Mouse (Mus musculus) kidney, adult 2 months (tissue): ENCODE measurements around the gene Ptpn21.

Experiments
- CTCF ChIP-seq: fragments of 200-500 bp; conservative IDR thresholded peaks from 2 replicates; pipeline ENCODE4 v1.5.1; 2011; ENCODE audit warnings: low read depth, mild to moderate bottlenecking, control low read depth, low read length, moderate library complexity, mixed read lengths; ENCODE audit not compliant: insufficient read depth, insufficient read length
- POLR2A ChIP-seq: fragments of 200-500 bp; IDR thresholded peaks from one replicate; pipeline ENCODE4 v1.6.1; 2011; ENCODE audit warnings: low read depth, low read length, control low read depth

DNA sequence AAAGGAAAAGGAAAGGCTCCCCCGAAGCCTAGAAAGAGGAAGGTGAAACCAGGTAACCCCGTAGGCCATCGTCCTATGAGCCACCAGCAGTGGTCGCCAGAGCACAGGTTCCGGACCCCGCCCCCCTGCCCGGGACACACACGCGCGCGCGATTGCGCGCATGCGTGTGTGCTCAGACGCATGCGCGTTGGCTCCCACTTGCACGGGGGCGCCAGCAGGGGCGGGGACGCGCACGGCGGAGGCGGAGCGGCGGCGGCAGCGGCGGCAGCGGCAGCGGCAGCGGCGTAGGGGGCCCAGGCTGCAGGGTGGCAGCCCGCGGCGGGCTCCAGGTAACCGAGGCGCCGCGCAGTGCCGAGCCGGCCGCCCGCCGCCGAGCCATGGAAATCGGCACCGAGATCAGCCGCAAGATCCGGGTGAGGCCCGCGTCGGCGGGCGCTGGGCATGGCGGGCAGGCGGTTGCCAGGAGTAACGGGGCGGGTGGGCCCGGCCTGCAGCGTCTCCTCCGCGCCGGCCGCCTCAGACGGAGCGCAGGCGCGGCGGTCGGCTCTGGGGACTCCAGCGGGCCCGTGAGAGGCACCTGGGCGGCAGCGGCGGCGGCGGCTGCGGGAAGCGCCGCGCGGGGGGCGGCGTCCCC, 9.7 kb upstream of the Ptpn21 start, which contains the start of gene Zc3h14:
- TF ChIP-seq POLR2A (no peak), CTCF (peak; percentile 61)
